Mouse (Mus musculus) T-helper 2 cell (primary cell): ENCODE measurements around the gene Edem1.

ENCODE experiments used
- in situ Hi-C: fragments of 300-600 bp; cut with MboI, MseI; formaldehyde crosslinking; loops from one replicate; pipeline ENCODE4 v1.15.1; 2025; ENCODE audit warnings: high pct_unique_total_duplicates

Gene Edem1

GRCm38 (mm10) chr6:108828234-108828868 lies at the start of gene Edem1:
Gene Edem1, plus strand, starts transcription at chr6:108828641.
- in situ Hi-C loops: no loop called here

DNA sequence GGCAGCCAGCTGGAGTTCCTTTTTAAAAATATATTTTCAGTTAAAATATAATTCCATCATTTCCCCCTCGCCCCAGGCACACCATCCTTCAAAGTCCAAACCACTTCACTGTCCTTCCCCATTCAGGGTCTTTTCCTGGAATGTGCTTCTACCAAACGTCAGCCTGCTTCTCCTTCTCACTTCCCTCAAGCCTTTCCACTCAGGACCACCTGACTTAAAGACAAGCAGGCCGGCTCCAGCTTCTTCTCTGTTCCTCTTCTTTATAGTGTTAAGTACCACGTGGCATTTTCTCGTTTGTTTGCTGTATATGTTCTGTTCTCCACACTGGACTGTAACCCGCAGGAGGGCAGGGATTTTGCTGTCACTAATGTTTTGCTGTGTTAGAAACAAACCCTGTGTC lies 46.6 kb upstream of the Edem1 start:
- in situ Hi-C loops: loop anchor here (5.0 kb wide), 1 partner anchor 40 kb away; no protein-coding TSS in a partner anchor

GRCm38 (mm10) chr6:108782526-108783183 lies 45.8 kb upstream of the Edem1 start, which contains the start of gene Arl8b:
Gene Arl8b, plus strand, starts transcription at chr6:108783099.
- in situ Hi-C loops: loop anchor here (5.0 kb wide), 1 partner anchor 40 kb away; no protein-coding TSS in a partner anchor

- in situ Hi-C loops: loop anchor here (5.0 kb wide), 1 partner anchor 39 kb away; no protein-coding TSS in a partner anchor
Observed at GRCm38 (mm10) chr6:108783184-108783881, 45.1 kb upstream of the Edem1 start.

DNA sequence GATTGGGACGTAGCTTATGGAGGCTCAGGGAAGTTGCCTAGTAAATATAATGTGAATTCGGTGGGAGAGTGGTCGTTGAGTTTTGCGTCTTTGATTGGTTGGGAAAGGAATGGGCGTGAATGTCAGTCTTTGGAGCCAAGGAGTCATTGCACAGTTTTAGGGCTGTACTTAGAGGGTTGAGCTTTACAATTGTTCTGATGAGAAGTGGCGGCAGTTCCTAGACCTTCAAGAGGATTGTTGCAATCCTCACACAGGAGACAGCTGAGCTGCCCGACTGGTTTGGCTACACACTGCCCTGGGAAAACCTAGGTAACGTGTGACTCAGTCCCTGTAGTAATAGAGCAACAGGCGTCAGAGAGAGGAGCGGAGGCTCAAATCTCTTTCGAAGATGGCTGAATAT lies 44.4 kb upstream of the Edem1 start:
- in situ Hi-C loops: loop anchor here (5.0 kb wide), 1 partner anchor 38 kb away; no protein-coding TSS in a partner anchor

DNA sequence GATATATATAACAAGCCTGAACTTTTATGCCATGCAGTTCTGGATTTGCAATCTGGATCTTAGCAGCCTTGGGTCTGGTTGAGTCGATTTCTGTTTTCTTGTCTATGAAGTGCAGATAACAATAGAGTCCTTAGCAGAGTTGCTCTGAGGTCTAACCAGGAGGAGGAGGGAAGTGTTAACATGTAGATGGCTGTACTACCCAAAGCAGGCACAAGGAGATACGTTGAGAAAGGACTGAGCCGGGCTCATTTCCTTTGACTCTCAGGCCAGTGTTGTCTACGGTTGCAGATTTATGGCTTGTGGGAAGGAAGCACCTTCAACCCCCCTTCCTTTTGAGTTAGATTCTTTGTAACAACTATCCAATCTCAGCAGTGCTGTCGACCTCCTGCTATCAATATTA lies 43.6 kb upstream of the Edem1 start:
- in situ Hi-C loops: loop anchor here (5.0 kb wide), 1 partner anchor 38 kb away; no protein-coding TSS in a partner anchor

DNA sequence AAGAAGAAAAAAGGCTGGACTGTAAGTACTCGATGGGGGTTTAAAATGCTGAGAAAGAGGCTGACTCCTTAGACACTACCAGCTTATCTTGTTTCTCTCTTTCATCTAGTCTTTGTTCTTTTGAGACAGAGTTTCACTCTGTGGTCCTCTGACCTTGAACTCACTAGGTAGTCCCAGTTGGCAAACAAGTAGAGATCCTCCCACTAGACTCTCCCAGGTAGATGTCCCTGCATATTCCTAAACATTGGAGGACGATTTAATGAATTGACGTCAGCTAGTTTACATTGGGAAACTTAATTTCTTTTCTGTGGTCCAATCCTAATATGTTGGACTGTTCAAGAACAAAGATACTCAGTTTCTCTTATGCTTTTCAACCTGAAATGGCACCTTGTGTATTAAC lies 42.9 kb upstream of the Edem1 start:
- in situ Hi-C loops: no loop called here

DNA sequence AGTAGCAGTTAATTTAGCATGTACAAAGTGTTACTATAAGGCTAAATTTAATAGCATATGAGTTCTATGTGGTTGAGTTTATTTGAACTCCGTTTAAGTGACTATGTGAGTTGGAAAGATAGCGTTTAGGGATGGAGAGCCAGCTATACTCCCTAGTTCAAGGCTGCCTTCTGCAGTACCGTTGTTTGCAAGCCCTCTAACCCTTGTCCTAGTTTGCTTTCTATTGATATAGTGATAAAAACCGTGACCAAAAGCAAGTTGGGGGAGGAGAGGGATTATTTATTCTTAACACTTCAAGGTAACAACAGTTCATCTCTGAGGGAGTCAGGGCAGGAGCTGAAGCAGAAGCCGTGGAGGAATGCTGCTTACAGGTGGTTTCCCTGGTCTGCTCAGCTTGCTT lies 36.9 kb upstream of the Edem1 start:
- in situ Hi-C loops: no loop called here

DNA sequence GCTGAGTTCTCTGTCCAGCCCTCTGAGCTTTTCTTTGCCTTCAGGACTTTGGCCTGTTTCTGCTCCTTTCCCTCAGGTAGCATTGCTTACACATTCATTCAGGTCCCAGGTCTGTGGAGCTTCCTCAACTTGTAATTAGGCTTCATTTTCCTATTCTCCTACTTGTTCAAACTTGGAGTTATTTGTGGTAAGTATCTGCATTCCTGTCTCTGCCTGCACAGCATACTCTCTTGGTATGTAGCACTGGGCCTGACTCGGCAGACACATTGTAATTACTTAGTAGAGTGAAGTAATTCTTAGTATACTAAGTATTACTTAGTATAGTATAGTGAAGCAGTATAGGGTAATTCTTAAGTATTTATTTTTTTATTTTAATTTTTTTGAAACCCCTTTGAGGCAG lies 32.5 kb upstream of the Edem1 start:
- in situ Hi-C loops: no loop called here

DNA sequence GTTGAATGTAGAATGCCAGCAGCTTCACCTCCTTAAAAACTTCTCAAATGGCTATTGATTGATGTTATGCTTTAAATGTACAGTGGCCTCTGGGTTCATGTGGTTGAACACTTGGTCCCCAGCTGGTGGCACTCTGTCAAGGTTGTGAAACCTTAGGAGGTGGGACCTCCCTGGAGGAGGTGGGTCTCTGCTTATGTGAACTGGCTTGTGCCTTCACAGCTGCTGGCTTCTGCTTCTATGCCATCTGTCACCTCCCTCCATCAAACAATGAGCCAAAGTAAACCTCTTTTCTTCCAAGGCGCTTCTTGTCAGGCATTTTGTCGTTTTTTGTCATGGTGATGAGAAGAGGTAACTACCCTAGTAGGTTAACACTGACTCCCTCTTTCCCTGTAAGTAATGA lies 31.7 kb upstream of the Edem1 start:
- in situ Hi-C loops: no loop called here

GRCm38 (mm10) chr6:108805194-108805593 lies 23.2 kb upstream of the Edem1 start:
- in situ Hi-C loops: loop anchor here (10.0 kb wide), 1 partner anchor 990 kb away; no protein-coding TSS in a partner anchor

DNA sequence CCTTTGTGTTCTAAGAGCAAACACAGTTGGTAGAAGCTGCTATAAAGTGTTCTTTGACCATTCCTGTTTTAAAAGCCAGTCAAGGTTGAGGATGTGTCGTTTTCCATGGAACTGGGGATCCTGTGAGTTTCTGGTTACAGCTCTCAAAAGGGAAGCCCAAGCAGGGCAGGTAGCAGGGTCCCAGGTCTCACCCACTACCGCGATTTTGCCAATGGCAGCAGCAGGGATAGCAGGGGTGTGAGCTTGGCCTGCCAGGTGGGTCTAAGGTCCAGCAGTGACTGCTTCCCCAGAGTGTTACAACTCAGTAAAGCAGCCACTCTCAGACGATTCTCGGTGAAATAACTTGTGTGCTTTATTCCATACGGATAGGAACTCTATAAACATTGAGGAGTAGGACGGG lies 22.6 kb upstream of the Edem1 start:
- in situ Hi-C loops: loop anchor here (10.0 kb wide), 1 partner anchor 991 kb away; no protein-coding TSS in a partner anchor

DNA sequence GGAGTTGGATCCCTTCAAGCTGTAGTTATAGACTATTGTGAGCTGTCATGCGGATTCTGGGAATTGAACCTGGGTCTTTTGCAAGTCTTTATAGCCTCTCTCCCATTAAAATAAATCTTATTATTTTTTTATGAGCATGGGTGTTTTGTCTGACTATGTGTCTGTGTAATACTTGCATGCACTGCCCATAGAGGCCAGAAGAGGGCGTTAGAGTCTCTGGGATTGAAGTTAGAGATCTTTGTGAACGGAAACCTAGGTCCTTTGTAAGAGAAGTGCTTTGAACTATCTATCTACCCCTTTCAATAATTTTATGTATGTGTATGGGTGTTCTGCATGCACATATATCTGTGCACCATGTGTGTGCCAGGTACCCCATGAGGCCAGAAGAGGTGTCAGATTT lies 21.0 kb upstream of the Edem1 start:
- in situ Hi-C loops: loop anchor here (10.0 kb wide), 1 partner anchor 993 kb away; no protein-coding TSS in a partner anchor

- in situ Hi-C loops: loop anchor here (10.0 kb wide), 1 partner anchor 994 kb away; no protein-coding TSS in a partner anchor
Observed at GRCm38 (mm10) chr6:108808786-108809185, 19.7 kb upstream of the Edem1 start.

- in situ Hi-C loops: no loop called here
Observed at GRCm38 (mm10) chr6:108810237-108810636, 18.2 kb upstream of the Edem1 start.

GRCm38 (mm10) chr6:108812134-108812533 lies 16.3 kb upstream of the Edem1 start:
- in situ Hi-C loops: no loop called here

GRCm38 (mm10) chr6:108817510-108817909 lies 10.9 kb upstream of the Edem1 start:
- in situ Hi-C loops: no loop called here

DNA sequence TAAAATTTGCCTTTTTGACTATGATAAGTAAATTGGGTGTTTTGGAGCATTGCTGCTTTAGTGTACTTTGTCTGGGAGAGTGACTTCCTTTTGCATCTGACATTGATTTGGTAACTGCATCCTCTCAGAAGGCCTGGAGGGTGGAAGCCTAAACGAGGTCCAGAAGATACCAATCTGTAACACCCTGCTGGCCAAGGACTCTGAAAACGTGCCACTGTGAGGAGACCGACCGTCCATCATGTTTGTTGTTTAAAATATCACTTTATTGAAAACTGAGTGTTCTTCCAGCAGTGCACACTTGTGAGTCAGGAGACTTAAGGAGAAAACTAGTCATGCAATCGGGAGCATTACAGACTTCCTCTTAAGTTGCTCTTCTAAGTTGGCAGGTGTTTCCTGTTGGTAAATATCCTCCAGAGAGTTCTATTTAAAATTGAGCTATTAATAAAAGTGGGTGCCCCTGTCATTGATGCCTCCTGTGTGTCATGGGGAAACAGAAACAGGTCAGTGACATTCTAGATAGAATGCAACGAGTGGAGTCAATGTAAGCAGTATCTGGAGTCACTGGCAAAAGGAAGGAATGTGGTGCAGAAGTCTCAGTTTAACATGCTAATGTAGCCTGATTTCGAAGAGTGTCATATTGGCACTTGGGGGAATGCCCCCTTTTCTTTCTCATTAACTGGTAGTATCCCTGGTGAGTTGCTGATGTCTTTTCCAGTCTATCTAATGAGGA lies 3.5 kb upstream of the Edem1 start:
- in situ Hi-C loops: loop anchor here (5.0 kb wide), 1 partner anchor 43 kb away; the partner anchor contains the start of gene Arl8b

GRCm38 (mm10) chr6:108826070-108826469 lies 2.4 kb upstream of the Edem1 start:
- in situ Hi-C loops: no loop called here

DNA sequence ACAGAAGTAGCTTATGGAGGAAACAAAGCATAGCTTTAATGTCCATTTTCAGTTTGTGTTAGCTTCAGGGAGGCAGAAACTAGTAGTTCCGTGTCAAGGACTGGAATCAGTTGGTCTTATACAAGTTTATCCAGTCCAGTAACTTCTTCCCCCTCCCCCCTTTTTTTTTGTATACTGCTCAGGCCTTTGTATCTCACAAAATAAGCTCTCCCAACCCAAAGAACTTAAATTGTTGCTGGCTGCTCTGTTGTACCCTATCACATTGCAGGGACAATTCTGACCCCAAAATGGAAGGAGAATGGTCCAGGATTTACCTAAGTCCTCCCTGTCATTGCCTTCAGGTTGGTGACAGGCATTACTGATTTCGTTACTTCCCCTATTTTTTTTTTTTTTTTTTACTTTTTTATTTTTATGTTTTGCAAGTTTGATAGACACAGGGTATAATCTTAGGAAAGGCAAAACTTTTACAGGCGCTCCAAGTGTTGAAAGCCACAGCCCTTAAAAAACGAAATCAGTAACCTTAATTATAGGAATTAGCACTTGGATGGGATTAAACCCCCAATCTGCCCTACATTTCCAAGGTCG lies 1.0 kb upstream of the Edem1 start:
- in situ Hi-C loops: no loop called here

DNA sequence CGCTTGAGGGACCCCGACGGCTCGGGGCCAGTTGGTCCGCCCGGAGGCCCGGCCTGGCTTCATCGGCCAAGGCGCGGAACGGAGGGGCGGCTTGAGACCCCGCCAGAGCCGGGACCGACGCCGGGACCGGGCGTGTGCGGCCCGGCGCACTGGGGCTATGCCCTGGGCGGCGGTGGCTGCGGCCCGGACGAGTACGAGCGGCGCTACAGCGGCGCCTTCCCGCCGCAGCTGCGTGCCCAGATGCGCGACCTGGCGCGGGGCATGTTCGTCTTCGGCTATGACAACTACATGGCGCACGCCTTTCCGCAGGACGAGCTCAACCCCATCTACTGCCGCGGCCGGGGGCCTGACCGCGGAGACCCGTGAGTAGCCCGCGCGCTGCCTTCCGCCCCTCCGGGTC lies 431 bp downstream of the Edem1 start:
- in situ Hi-C loops: no loop called here
